Mouse (Mus musculus): ENCODE measurements around the gene Rras.

Gene Rras

GRCm38 (mm10) chr7:45067190-45067999 is 49.6 kb downstream of the Rras start:
- Histone ChIP-seq H3K4me1 (replicated peaks; ENCODE audit: low read depth, low read length) (peaks cover 86% of the 10 kb centered on the region), H3K36me3 (ENCODE audit: insufficient read depth, low read length) (peaks cover 25% of the 10 kb centered on the region), H3K9me3 (ENCODE audit: low read length) (no peaks in the 10 kb centered on the region), H3K4me3 (replicated peaks; ENCODE audit: low read length) (no peak overlapping the region), H3K27me3 (ENCODE audit: insufficient read depth, low read length) (no peaks in the 10 kb centered on the region)
- TF ChIP-seq POU5F1 (IDR thresholded peaks at IDR 0.05; ENCODE audit: borderline replicate concordance, low read length) (no peak), NANOG (IDR thresholded peaks at IDR 0.05; ENCODE audit: borderline replicate concordance, low read length) (no peak), CTCF (conservative IDR thresholded peaks at IDR 0.05; ENCODE audit: low read length) (no peak)

GRCm38 (mm10) chr7:45068000-45068318 is 50.2 kb downstream of the Rras start:
- Histone ChIP-seq H3K27me3 (ENCODE audit: insufficient read depth, low read length) (no peaks in the 10 kb centered on the region), H3K9me3 (ENCODE audit: low read length) (no peaks in the 10 kb centered on the region), H3K4me1 (replicated peaks; ENCODE audit: low read depth, low read length) (peaks cover 92% of the 10 kb centered on the region), H3K4me3 (replicated peaks; ENCODE audit: low read length) (no peak overlapping the region), H3K36me3 (ENCODE audit: insufficient read depth, low read length) (peaks cover 25% of the 10 kb centered on the region)
- TF ChIP-seq POU5F1 (IDR thresholded peaks at IDR 0.05; ENCODE audit: borderline replicate concordance, low read length): no peak
- peak; percentile 74 for TF ChIP-seq CTCF (conservative IDR thresholded peaks at IDR 0.05; ENCODE audit: low read length)

GRCm38 (mm10) chr7:45069671-45070070 is 51.9 kb downstream of the Rras start:
- no peak overlapping the region for H3K4me3 ChIP-seq (replicated peaks; ENCODE audit: low read length)
- H3K4me1 ChIP-seq (replicated peaks; ENCODE audit: low read depth, low read length): peaks cover 95% of the 10 kb centered on the region
- TF ChIP-seq NANOG (IDR thresholded peaks at IDR 0.05; ENCODE audit: borderline replicate concordance, low read length) (no peak), POU5F1 (IDR thresholded peaks at IDR 0.05; ENCODE audit: borderline replicate concordance, low read length) (no peak), CTCF (conservative IDR thresholded peaks at IDR 0.05; ENCODE audit: low read length) (no peak)

More at GRCm38 (mm10) chr7:45069671-45070070, 51.9 kb downstream of the Rras start:
- peaks cover 35% of the 10 kb centered on the region for H3K36me3 ChIP-seq (ENCODE audit: insufficient read depth, low read length)
- H3K9me3 ChIP-seq (ENCODE audit: low read length): no peaks in the 10 kb centered on the region
- no peaks in the 10 kb centered on the region for H3K27me3 ChIP-seq (ENCODE audit: insufficient read depth, low read length)
